Mouse (Mus musculus) liver, embryonic 14.5 days (tissue): ENCODE measurements around the gene Hadha. TPM values are rescaled to one million over a fixed set of nuclear protein-coding genes. Genes with fewer than 3 reads are reported as not detected.

Experiments
- ATAC-seq: fragments of 200-750 bp; cut with Nextera tagmentation; 2 replicates; pipeline ENCODE4 v1.8.0; 2017; ENCODE audit warnings: moderate number of reproducible peaks, mild to moderate bottlenecking, moderate library complexity; ENCODE audit not compliant: insufficient read depth
- DNase-seq, 3 experiments: peaks; one replicate each; pipeline ENCODE4 v3.0.0-alpha.2; 2012 to 2013; ENCODE audit warnings: low read depth in 3 of 3, low spot score in 3 of 3
- H3K27ac ChIP-seq: fragments of 300-500 bp; sonication (generic); 2 replicates; pipeline ENCODE4 v1.5.1; 2014; ENCODE audit warnings: moderate library complexity, mild to moderate bottlenecking, control low read depth, inconsistent platforms
- H3K27me3 ChIP-seq: fragments of 300-500 bp; sonication (generic); 2 replicates; pipeline ENCODE4 v1.6.1; 2014; ENCODE audit warnings: mild to moderate bottlenecking, low read length, moderate library complexity; ENCODE audit not compliant: control insufficient read depth, insufficient read depth
- H3K36me3 ChIP-seq: fragments of 300-500 bp; sonication (generic); replicated peaks from 2 replicates; pipeline ENCODE4 v1.6.1; 2014; ENCODE audit warnings: low read depth; ENCODE audit not compliant: control insufficient read depth, insufficient read depth
- H3K4me1 ChIP-seq, 2 experiments: fragments of 200-500 bp in 1 of 2; fragments of 300-500 bp in 1 of 2; sonication (generic) in 1 of 2; replicated peaks; 2 replicates each; pipeline ENCODE4 v1.6.1; 2012 to 2014; ENCODE audit warnings: antibody characterized with exemption in 1 of 2, inconsistent platforms in 1 of 2, low read length in 1 of 2; ENCODE audit not compliant: control insufficient read depth in 2 of 2, insufficient read depth in 2 of 2
- H3K4me2 ChIP-seq: fragments of 300-500 bp; sonication (generic); 2 replicates; pipeline ENCODE4 v1.6.1; 2014; ENCODE audit warnings: low read depth, mild to moderate bottlenecking, control low read depth, moderate library complexity
- H3K4me3 ChIP-seq, 2 experiments: fragments of 200-500 bp in 1 of 2; fragments of 300-500 bp in 1 of 2; sonication (generic) in 1 of 2; 2 replicates each; pipeline ENCODE4 v1.5.1; 2012 to 2014; ENCODE audit warnings: low read depth in 2 of 2, low read length in 2 of 2, mild to moderate bottlenecking in 2 of 2, control low read depth in 1 of 2, inconsistent platforms in 1 of 2, moderate library complexity in 1 of 2; ENCODE audit not compliant: insufficient read depth in 1 of 2
- H3K9ac ChIP-seq: fragments of 300-500 bp; sonication (generic); replicated peaks from 2 replicates; pipeline ENCODE4 v1.6.1; 2014; ENCODE audit warnings: mild to moderate bottlenecking, control low read depth, moderate library complexity
- H3K9me3 ChIP-seq: fragments of 300-500 bp; sonication (generic); 2 replicates; pipeline ENCODE4 v1.6.1; 2016; ENCODE audit warnings: low read length, mixed read lengths; ENCODE audit not compliant: control insufficient read depth
- CTCF ChIP-seq: IDR thresholded peaks from 2 replicates; pipeline ENCODE4 v1.5.1; 2016; ENCODE audit warnings: antibody characterized with exemption, low read depth, control low read depth
- EP300 ChIP-seq: IDR thresholded peaks from 2 replicates; pipeline ENCODE4 v1.6.1; 2016; ENCODE audit warnings: antibody characterized with exemption, low read depth
- WGBS: fragments of 180-500 bp; shearing (Covaris S2); extraction: QIAGEN DNeasy Blood & Tissue Kit; methylation state at CpG from one replicate; pipeline ENCODE4 v1.1.7; 2014; ENCODE audit not compliant: insufficient replicate concordance; 5-methylcytosine and 5-hydroxymethylcytosine counted together
- polyA plus RNA-seq, 2 experiments: library from polyadenylated mRNA; depleted of rRNA in 1 of 2; stranded (reverse) in 1 of 2; unstranded in 1 of 2; fragments of >200 nt; fragmentation: Nextera tagmentation in 1 of 2; extraction: Ambion mirVana in 1 of 2; gene quantifications; 2 replicates each; pipeline versions ENCODE4 v1.2.1 to v1.2.3; 2012 to 2014

The Hadha gene
- polyA plus RNA-seq, 2 experiments = 40.0 to 73.9 TPM

DNA sequence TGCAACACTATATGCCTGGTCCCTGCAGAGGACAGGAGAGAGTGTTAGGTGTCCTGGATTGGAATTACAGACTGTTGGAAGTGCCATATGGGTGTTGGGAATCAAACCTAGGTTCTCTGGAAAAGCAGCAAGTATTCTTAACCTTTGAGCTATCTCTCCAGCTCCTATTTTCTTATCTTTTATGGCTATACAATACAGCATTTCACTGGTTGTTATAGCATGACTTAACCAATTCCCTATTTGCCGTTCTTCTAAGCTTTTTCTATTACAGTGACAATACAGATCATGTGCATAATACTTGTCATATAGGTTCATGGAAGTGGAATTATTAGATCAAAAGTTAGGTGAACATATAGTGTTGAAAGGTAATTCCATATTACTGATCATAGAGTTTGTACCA, 6.9 kb upstream of the Hadha start:
- Histone ChIP-seq H3K4me1 (peaks cover 0 to 1% of the 10 kb centered on the region in 2 experiments; a peak in 3 of 4 replicates), H3K36me3 (no peaks in the 10 kb centered on the region; the same call in none of the 2 replicates), H3K9ac (no peak overlapping the region), H3K4me3 (no peak overlapping the region), H3K9me3 (no peaks in the 10 kb centered on the region), H3K27ac (no peak overlapping the region), H3K4me2 (no peak overlapping the region), H3K27me3 (no peaks in the 10 kb centered on the region)
- 73% methylated on average over 1 of the region's 1 CpGs for WGBS
- no peak for DNase-seq
- TF ChIP-seq CTCF = no peak
- ATAC-seq = no peak

GRCm38 (mm10) chr5:30159601-30160000, 4.6 kb upstream of the Hadha start:
- DNase-seq (no peak), ATAC-seq (no peak)
- peaks cover 2 to 3% of the 10 kb centered on the region in 2 experiments for H3K4me1 ChIP-seq
- no peak overlapping the region for H3K9ac ChIP-seq
- no peaks in the 10 kb centered on the region for H3K9me3 ChIP-seq
- H3K27ac ChIP-seq = no peak overlapping the region
- 71% methylated on average over 6 of the region's 6 CpGs for WGBS
- H3K27me3 ChIP-seq = no peaks in the 10 kb centered on the region
- H3K4me3 ChIP-seq = no peak overlapping the region
- H3K36me3 ChIP-seq = no peaks in the 10 kb centered on the region; the same call in 1 of the 2 replicates
- no peak overlapping the region for H3K4me2 ChIP-seq
- no peak for TF ChIP-seq CTCF
- TF ChIP-seq EP300 = no peak

DNA sequence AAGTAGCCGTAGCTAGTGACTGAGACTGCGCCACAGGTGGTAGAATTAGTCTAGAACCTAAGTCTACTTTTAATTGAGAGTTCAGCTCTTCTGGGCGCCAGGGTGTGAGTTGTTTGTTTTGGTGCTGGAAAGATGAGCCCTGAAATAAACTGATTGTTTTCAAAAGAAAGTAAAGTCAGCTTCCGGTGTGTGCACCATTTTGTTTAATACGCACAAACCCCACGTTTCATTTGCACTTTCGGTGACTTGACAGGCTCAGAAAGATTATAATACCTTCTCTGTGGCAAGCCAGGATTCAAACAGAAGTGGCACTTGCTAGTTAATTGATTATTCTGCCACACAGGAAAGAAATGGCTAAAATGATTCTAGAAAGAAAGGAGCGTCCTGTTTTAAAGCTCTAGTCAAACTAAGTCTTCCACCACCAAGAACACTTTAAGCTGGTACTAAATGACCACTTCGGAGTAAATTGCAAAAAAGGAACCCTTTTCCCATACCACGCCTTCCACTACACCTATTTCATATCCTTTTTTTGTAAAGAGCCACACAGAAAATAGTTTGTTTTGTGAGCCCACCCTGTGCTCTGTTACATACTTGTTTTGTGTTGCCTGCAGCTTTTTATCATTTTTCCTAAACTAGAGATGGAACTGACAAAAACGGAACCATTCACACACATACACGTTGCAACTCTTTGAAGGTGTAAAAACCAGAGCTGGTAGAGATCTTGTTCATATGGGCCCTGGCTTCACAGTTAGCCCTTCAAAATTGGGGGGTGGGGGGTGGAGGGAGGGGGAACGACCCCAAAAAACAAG, 1.1 kb upstream of the Hadha start:
- peak overlapping the region; percentile 84 for H3K9ac ChIP-seq
- no peaks in the 10 kb centered on the region for H3K36me3 ChIP-seq
- no peaks in the 10 kb centered on the region for H3K27me3 ChIP-seq
- peaks cover 6% of the 10 kb centered on the region in 2 experiments for H3K4me1 ChIP-seq
- peak overlapping the region; percentile 90 for H3K4me2 ChIP-seq
- peak in 2 of 3 experiments; percentile 9 to 16 for DNase-seq
- H3K27ac ChIP-seq = peak overlapping the region; percentile 73
- 12% methylated on average over 13 of the region's 13 CpGs for WGBS
- no peak for TF ChIP-seq CTCF
- no peak for TF ChIP-seq EP300
- H3K4me3 ChIP-seq = peak overlapping the region; percentile 75 to 93
- no peak for ATAC-seq
- H3K9me3 ChIP-seq = no peaks in the 10 kb centered on the region

- Histone ChIP-seq H3K4me1 (peaks cover 6% of the 10 kb centered on the region in 2 experiments), H3K9me3 (no peaks in the 10 kb centered on the region), H3K9ac (peak overlapping the region; percentile 84), H3K27me3 (no peaks in the 10 kb centered on the region), H3K4me2 (peak overlapping the region; percentile 90), H3K4me3 (peak overlapping the region; percentile 75 to 93), H3K27ac (peak overlapping the region; percentile 73), H3K36me3 (no peaks in the 10 kb centered on the region)
- DNase-seq = no peak
- under 1% methylated on average over 31 of the region's 31 CpGs for WGBS
- TF ChIP-seq CTCF (no peak; the same call in 1 of the 2 replicates), EP300 (no peak)
- peak; percentile 31 for ATAC-seq
These were observed 432 bp upstream of the Hadha start for GRCm38 (mm10) chr5:30155395-30155792.

- Histone ChIP-seq H3K27ac (peak overlapping the region; percentile 73), H3K4me2 (peak overlapping the region; percentile 90), H3K4me1 (peaks cover 6% of the 10 kb centered on the region in 2 experiments), H3K9me3 (no peaks in the 10 kb centered on the region), H3K4me3 (peak overlapping the region; percentile 75 to 93), H3K27me3 (no peaks in the 10 kb centered on the region), H3K36me3 (peaks cover 2% of the 10 kb centered on the region; the same call in 1 of the 2 replicates), H3K9ac (peak overlapping the region; percentile 84)
- DNase-seq = peak in 2 of 3 experiments; percentile 13 to 22
- 22% methylated on average over 4 of the region's 4 CpGs for WGBS
- no peak for ATAC-seq
- TF ChIP-seq CTCF = no peak
- TF ChIP-seq EP300 = no peak
These were observed 949 bp downstream of the Hadha start for GRCm38 (mm10) chr5:30154013-30154412.
